Mouse (Mus musculus): Measurements from ENCODE around the gene Fbxl4. TPM values are rescaled to one million over a fixed set of nuclear protein-coding genes. Genes with fewer than 3 reads are reported as not detected.

Fbxl4 gene
- total and polyA plus RNA-seq, 3 experiments = 8.4 to 17.0 (median 12.0) TPM

- TF ChIP-seq MYC (IDR thresholded peaks at IDR 0.05; ENCODE audit: low read depth, low read length) (no peak), ZC3H11A (IDR thresholded peaks at IDR 0.05; ENCODE audit: low read depth, low read length) (no peak), EP300 (IDR thresholded peaks at IDR 0.05; ENCODE audit: low read length) (no peak), USF1 (IDR thresholded peaks at IDR 0.05; ENCODE audit: low read depth, low read length) (no peak), CHD2 (IDR thresholded peaks at IDR 0.05; ENCODE audit: low read length) (no peak), CHD1 (IDR thresholded peaks at IDR 0.05; ENCODE audit: low read depth, low read length) (no peak), MXI1 (IDR thresholded peaks at IDR 0.05; ENCODE audit: low read depth, low read length) (no peak), TCF12 (IDR thresholded peaks at IDR 0.05; ENCODE audit: low read depth, low read length) (no peak), ZKSCAN1 (IDR thresholded peaks at IDR 0.05; ENCODE audit: borderline replicate concordance, low read depth, low read length) (no peak), MAX (IDR thresholded peaks at IDR 0.05; ENCODE audit: low read length) (no peak), PAX5 (IDR thresholded peaks at IDR 0.05; ENCODE audit: low read length) (no peak), KAT2A (IDR thresholded peaks at IDR 0.05; ENCODE audit: insufficient replicate concordance, low read length) (no peak), SIN3A (IDR thresholded peaks at IDR 0.05; ENCODE audit: low read length) (no peak), ETS1 (conservative IDR thresholded peaks at IDR 0.05; ENCODE audit: low read depth, low read length) (no peak), SMC3 (IDR thresholded peaks at IDR 0.05; ENCODE audit: low read depth, low read length) (no peak), JUND (conservative IDR thresholded peaks at IDR 0.05; ENCODE audit: low read depth, low read length) (no peak), IRF4 (IDR thresholded peaks at IDR 0.05; ENCODE audit: low read depth, low read length) (no peak), E2F4 (IDR thresholded peaks at IDR 0.05; ENCODE audit: insufficient replicate concordance, low read depth, low read length) (no peak)
- H3K36me3 ChIP-seq (replicated peaks in 1 of 2; ENCODE audit: control insufficient read depth in 1 of 2, insufficient read depth in 1 of 2, low read length in 1 of 2) = no peaks in the 10 kb centered on the region
- no peak overlapping the region for H3K27ac ChIP-seq (ENCODE audit: insufficient read depth, low read depth)
- dilution Hi-C loops (cut with MboI; ENCODE audit: extremely low pct_ligation_motif_present, extremely low pct_unique_long_range_greater_than_20kb, low sequenced_read_pairs) = no loop called here
- H3K4me2 ChIP-seq (ENCODE audit: insufficient read depth, low read depth, poor library complexity, severe bottlenecking) = no peak overlapping the region
- H3K27me3 ChIP-seq (replicated peaks) = no peaks in the 10 kb centered on the region
- peaks cover 21% of the 10 kb centered on the region for H3K9me3 ChIP-seq (replicated peaks; ENCODE audit: low read length)
- in situ Hi-C loops (cut with MboI; ENCODE audit: low pct_ligation_motif_present, low pct_unique_long_range_greater_than_20kb, low sequenced_read_pairs) = loop anchor here (25.0 kb wide), 1 partner anchor 1679 kb away; no protein-coding TSS in a partner anchor
- H3K4me3 ChIP-seq (replicated peaks in 1 of 3; ENCODE audit: low read depth in 2 of 3, low read length in 2 of 3, poor library complexity in 1 of 3) = no peak overlapping the region
- H3K4me1 ChIP-seq (ENCODE audit: control insufficient read depth in 1 of 2, insufficient read depth in 2 of 2) = no peaks in the 10 kb centered on the region
- DNase-seq (ENCODE audit: extremely low read depth) = no peak
- H3K79me2 ChIP-seq (replicated peaks; ENCODE audit: control insufficient read depth, extremely low read depth, insufficient read depth, poor library complexity, severe bottlenecking) = no peaks in the 10 kb centered on the region
- no peak overlapping the region for H3K9ac ChIP-seq (ENCODE audit: insufficient read depth, low read depth)
Measured at GRCm38 (mm10) chr4:22483548-22483947, 126.2 kb downstream of the Fbxl4 start.

Other genes starting within 250 kb of the Fbxl4 start
- gene Pou3f2, start 130.8 kb downstream of the Fbxl4 start, total RNA-seq (2012; rRNA removed) = not detected in 2 replicates
- not detected in 2 replicates for gene Pou3f2, start 130.8 kb downstream of the Fbxl4 start, total RNA-seq (2014; rRNA removed)
- not detected in 2 replicates for gene Pou3f2, start 130.8 kb downstream of the Fbxl4 start, polyA plus RNA-seq (2012; ENCODE audit: insufficient read length, low read depth)

All from CH12.LX (cell line).